In genomic region chr13:43706387-43706786, GRCm38 (mm10) we compare ENCODE assay signal across 18 mouse cellular contexts.
DNase-seq lines count a peak whose midpoint lies in the region; ATAC-seq and TF ChIP-seq lines count a peak whose summit lies in the region.
"Had no signal": no experiment of that assay in that cellular context is flagged by ENCODE, and none has a peak within 500 bp of the region (broad histone marks: within the 10 kb centered on the region; RNA-seq: fewer than 3 reads in every experiment).

No protein-coding gene starts in this region.

- H3K9me3 ChIP-seq in forebrain, embryonic 16.5 days (ENCODE audit: control insufficient read depth, low read length): no peaks in the 10 kb centered on the region
- H3K9me3 ChIP-seq in forebrain, embryonic 10.5 days: no peaks in the 10 kb centered on the region
- H3K9me3 ChIP-seq in limb, embryonic 14.5 days (ENCODE audit: control insufficient read depth, low read length): no peaks in the 10 kb centered on the region
- no peaks in the 10 kb centered on the region for H3K9me3 ChIP-seq in limb, embryonic 10.5 days (replicated peaks)
- no peaks in the 10 kb centered on the region for H3K9me3 ChIP-seq in intestine, postnatal 0 days (ENCODE audit: control insufficient read depth)
- H3K9me3 ChIP-seq: liver, embryonic 15.5 days; neural tube, embryonic 12.5 days had no signal

- H3K4me2 ChIP-seq in forebrain, embryonic 16.5 days (ENCODE audit: low read length): no peak overlapping the region
- no peak overlapping the region for H3K4me2 ChIP-seq in limb, embryonic 14.5 days (replicated peaks; ENCODE audit: low read depth, low read length, severe bottlenecking)
- no peak overlapping the region for H3K4me2 ChIP-seq in intestine, postnatal 0 days (replicated peaks; ENCODE audit: low read depth)
- H3K4me2 ChIP-seq: hindbrain, embryonic 14.5 days; liver, embryonic 15.5 days; neural tube, embryonic 12.5 days had no signal

- H3K27ac ChIP-seq in forebrain, embryonic 16.5 days (ENCODE audit: low read length): peak overlapping the region; percentile 73
- H3K27ac ChIP-seq in forebrain, embryonic 10.5 days: no peak overlapping the region
- H3K27ac ChIP-seq in limb, embryonic 14.5 days (replicated peaks; ENCODE audit: low read depth, low read length): no peak overlapping the region
- H3K27ac ChIP-seq in limb, embryonic 10.5 days: no peak overlapping the region
- no peak overlapping the region for H3K27ac ChIP-seq in intestine, postnatal 0 days (ENCODE audit: low read depth, low read length)
- H3K27ac ChIP-seq: hindbrain, embryonic 14.5 days; liver, embryonic 15.5 days; neural tube, embryonic 12.5 days had no signal

- peaks cover 8% of the 10 kb centered on the region; the same call in 1 of the 2 replicates for H3K4me1 ChIP-seq in forebrain, embryonic 16.5 days (replicated peaks; ENCODE audit: control insufficient read depth, insufficient read depth, low read length)
- peaks cover 8% of the 10 kb centered on the region for H3K4me1 ChIP-seq in forebrain, embryonic 10.5 days
- peaks cover 16% of the 10 kb centered on the region for H3K4me1 ChIP-seq in limb, embryonic 14.5 days (ENCODE audit: control insufficient read depth, insufficient read depth, low read length)
- peaks cover 20% of the 10 kb centered on the region for H3K4me1 ChIP-seq in limb, embryonic 10.5 days
- H3K4me1 ChIP-seq in intestine, postnatal 0 days (replicated peaks; ENCODE audit: control insufficient read depth, insufficient read depth, low read length): no peaks in the 10 kb centered on the region
- H3K4me1 ChIP-seq: liver, embryonic 15.5 days; neural tube, embryonic 12.5 days had no signal

- ATAC-seq in forebrain, embryonic 16.5 days: peak; percentile 69
- ATAC-seq in limb, embryonic 14.5 days (ENCODE audit: low FRiP score, low read depth): no peak
- ATAC-seq in intestine, postnatal 0 days: no peak

- no peak for TF ChIP-seq POLR2A in limb, embryonic 14.5 days (IDR thresholded peaks at IDR 0.05; ENCODE audit: borderline replicate concordance, extremely low read depth, insufficient read depth, insufficient read length)

- no peak for TF ChIP-seq CTCF in intestine, postnatal 0 days (IDR thresholded peaks at IDR 0.05; ENCODE audit: low read depth)

- H3K4me3 ChIP-seq in forebrain, embryonic 16.5 days (replicated peaks; ENCODE audit: low read length): no peak overlapping the region
- H3K4me3 ChIP-seq in forebrain, embryonic 10.5 days: no peak overlapping the region
- H3K4me3 ChIP-seq in limb, embryonic 14.5 days (replicated peaks; ENCODE audit: low read length): no peak overlapping the region
- no peak overlapping the region for H3K4me3 ChIP-seq in limb, embryonic 10.5 days
- H3K4me3 ChIP-seq in intestine, postnatal 0 days (ENCODE audit: low read depth, low read length): no peak overlapping the region
- H3K4me3 ChIP-seq: erythroblast, embryonic 14.5 days; liver, embryonic 15.5 days; neural tube, embryonic 12.5 days had no signal

- no peaks in the 10 kb centered on the region for H3K36me3 ChIP-seq in forebrain, embryonic 16.5 days (ENCODE audit: control insufficient read depth, insufficient read depth)
- no peaks in the 10 kb centered on the region for H3K36me3 ChIP-seq in forebrain, embryonic 10.5 days (replicated peaks)
- H3K36me3 ChIP-seq in limb, embryonic 14.5 days (ENCODE audit: control insufficient read depth, insufficient read depth, low read length): no peaks in the 10 kb centered on the region
- H3K36me3 ChIP-seq in limb, embryonic 10.5 days: no peaks in the 10 kb centered on the region
- H3K36me3 ChIP-seq in intestine, postnatal 0 days (ENCODE audit: control insufficient read depth, insufficient read depth): no peaks in the 10 kb centered on the region
- H3K36me3 ChIP-seq: liver, embryonic 15.5 days; neural tube, embryonic 12.5 days had no signal

- 55% methylated on average over 4 of the region's 4 CpGs for WGBS in forebrain, embryonic 16.5 days
- 80% methylated on average over 4 of the region's 4 CpGs for WGBS in forebrain, embryonic 10.5 days
- WGBS in limb, embryonic 14.5 days: 64% methylated on average over 4 of the region's 4 CpGs
- WGBS in limb, embryonic 10.5 days: 77% methylated on average over 4 of the region's 4 CpGs
- WGBS in intestine, postnatal 0 days: 66% methylated on average over 4 of the region's 4 CpGs

- no peak for DNase-seq in forebrain, embryonic 10.5 days (ENCODE audit: extremely low spot score, low spot score)
- peak; percentile 17 for DNase-seq in limb, embryonic 14.5 days (ENCODE audit: low spot score)
- no peak for DNase-seq in limb, embryonic 10.5 days (ENCODE audit: low spot score)
- DNase-seq in cerebellum, postnatal 10 days: peak; percentile 71 to 73
- DNase-seq in right cerebral cortex, postnatal 36 days (ENCODE audit: low spot score in 2 of 2): peak; percentile 23
- DNase-seq in heart, adult 9 months (ENCODE audit: low spot score in 2 of 2): no peak
- DNase-seq: adrenal gland, postnatal 36 days; B cell, adult 2 months; kidney, adult 9 months; lung, postnatal 4 days; midbrain, embryonic 14.5 days; thymus, postnatal 14 days had no signal

- no peak overlapping the region for H3K9ac ChIP-seq in forebrain, embryonic 16.5 days (replicated peaks; ENCODE audit: low read depth, low read length)
- no peak overlapping the region for H3K9ac ChIP-seq in limb, embryonic 14.5 days (ENCODE audit: low read depth, low read length, severe bottlenecking)
- no peak overlapping the region for H3K9ac ChIP-seq in intestine, postnatal 0 days (ENCODE audit: low read depth, low read length)
- H3K9ac ChIP-seq: hindbrain, embryonic 14.5 days; liver, embryonic 15.5 days; neural tube, embryonic 12.5 days had no signal

- H3K27me3 ChIP-seq in forebrain, embryonic 16.5 days (replicated peaks; ENCODE audit: control insufficient read depth, insufficient read depth, low read length): no peaks in the 10 kb centered on the region
- no peaks in the 10 kb centered on the region for H3K27me3 ChIP-seq in forebrain, embryonic 10.5 days (ENCODE audit: poor library complexity, severe bottlenecking)
- H3K27me3 ChIP-seq in limb, embryonic 14.5 days (ENCODE audit: control insufficient read depth, insufficient read depth, low read length): no peaks in the 10 kb centered on the region
- no peaks in the 10 kb centered on the region for H3K27me3 ChIP-seq in limb, embryonic 10.5 days (ENCODE audit: low read depth, poor library complexity, severe bottlenecking)
- no peaks in the 10 kb centered on the region for H3K27me3 ChIP-seq in intestine, postnatal 0 days (replicated peaks; ENCODE audit: control insufficient read depth, insufficient read depth, low read length)
- H3K27me3 ChIP-seq: liver, embryonic 15.5 days; neural tube, embryonic 12.5 days had no signal

Comparison
In these comparisons a context has a peak if more than half of its experiments do, and no peak if none do; other contexts are left out.
1. DNase-seq: peak in limb, embryonic 14.5 days (single experiment), cerebellum, postnatal 10 days (2 of 2) and right cerebral cortex, postnatal 36 days (2 of 2); none in forebrain, embryonic 10.5 days (single experiment), limb, embryonic 10.5 days (single experiment) and heart, adult 9 months (0 of 2).